Mouse (Mus musculus) thymus, postnatal 25 days (tissue): ENCODE measurements around the gene Qdpr.

Experiments
- DNase-seq: peaks from one replicate; pipeline ENCODE4 v3.0.0; 2022

Qdpr gene

GRCm38 (mm10) chr5:45449831-45450716, at the start of gene Qdpr:
TSS of gene Qdpr (minus strand) at chr5:45450236.
- DNase-seq = peak; percentile 95

- DNase-seq = no peak
These were observed 47.5 kb upstream of the Qdpr start for GRCm38 (mm10) chr5:45497564-45497963.

GRCm38 (mm10) chr5:45496930-45497550, 47.0 kb upstream of the Qdpr start:
- DNase-seq = no peak

- no peak for DNase-seq
These were observed 46.4 kb upstream of the Qdpr start for GRCm38 (mm10) chr5:45496479-45496878.

- no peak for DNase-seq
These were observed 46.0 kb upstream of the Qdpr start for GRCm38 (mm10) chr5:45496042-45496441.

GRCm38 (mm10) chr5:45495429-45495975, 45.5 kb upstream of the Qdpr start:
- no peak for DNase-seq

GRCm38 (mm10) chr5:45494093-45494755, 44.2 kb upstream of the Qdpr start:
- no peak for DNase-seq

GRCm38 (mm10) chr5:45493191-45494092, 43.4 kb upstream of the Qdpr start, which contains the start of gene Lap3:
TSS of gene Lap3 (plus strand) at chr5:45493374.
- peak; percentile 98 for DNase-seq

- DNase-seq = no peak
These were observed 41.7 kb upstream of the Qdpr start for GRCm38 (mm10) chr5:45491776-45492175.

GRCm38 (mm10) chr5:45483654-45484053, 33.6 kb upstream of the Qdpr start:
- DNase-seq = no peak

- no peak for DNase-seq
These were observed 32.6 kb upstream of the Qdpr start for GRCm38 (mm10) chr5:45482607-45483006.

- no peak for DNase-seq
These were observed 31.1 kb upstream of the Qdpr start for GRCm38 (mm10) chr5:45481125-45481524.

- no peak for DNase-seq
These were observed 30.0 kb upstream of the Qdpr start for GRCm38 (mm10) chr5:45480066-45480465.

GRCm38 (mm10) chr5:45477601-45478000, 27.6 kb upstream of the Qdpr start:
- no peak for DNase-seq

- no peak for DNase-seq
These were observed 26.3 kb upstream of the Qdpr start for GRCm38 (mm10) chr5:45476288-45476687.

- DNase-seq = no peak
These were observed 25.7 kb upstream of the Qdpr start for GRCm38 (mm10) chr5:45475771-45476170.

- no peak for DNase-seq
These were observed 24.7 kb upstream of the Qdpr start for GRCm38 (mm10) chr5:45474758-45475157.

GRCm38 (mm10) chr5:45474215-45474614, 24.2 kb upstream of the Qdpr start:
- peak; percentile 23 for DNase-seq

GRCm38 (mm10) chr5:45473521-45473920, 23.5 kb upstream of the Qdpr start:
- DNase-seq = no peak

- no peak for DNase-seq
These were observed 22.9 kb upstream of the Qdpr start for GRCm38 (mm10) chr5:45472880-45473450.

- no peak for DNase-seq
These were observed 4.4 kb upstream of the Qdpr start for GRCm38 (mm10) chr5:45454456-45454855.

GRCm38 (mm10) chr5:45453451-45453850, 3.4 kb upstream of the Qdpr start, which contains the start of gene Clrn2:
TSS of gene Clrn2 (plus strand) at chr5:45453751.
- no peak for DNase-seq
